Mouse (Mus musculus) heart, embryonic 13.5 days (tissue): ENCODE measurements around the gene Wdr5. TPM values are rescaled to one million over a fixed set of nuclear protein-coding genes. Genes with fewer than 3 reads are reported as not detected.
"Not testable (repeated sequence)": the region's sequence is repeated elsewhere in the genome, so short reads cannot be mapped to it uniquely, and the experiment has no call there.

Experiments
- ATAC-seq: fragments of 200-750 bp; cut with Nextera tagmentation; 2 replicates; pipeline ENCODE4 v1.8.0; 2017; ENCODE audit warnings: moderate TSS enrichment; ENCODE audit not compliant: insufficient number of reproducible peaks, low FRiP score, low TSS enrichment; ENCODE audit errors: extremely low read depth
- H3K27ac ChIP-seq: fragments of 300-500 bp; sonication (generic); replicated peaks from 2 replicates; pipeline ENCODE4 v1.5.1; 2015; ENCODE audit warnings: moderate library complexity, mild to moderate bottlenecking, inconsistent platforms
- H3K27me3 ChIP-seq: fragments of 300-500 bp; sonication (generic); replicated peaks from 2 replicates; pipeline ENCODE4 v1.6.1; 2015; ENCODE audit warnings: mild to moderate bottlenecking, inconsistent platforms
- H3K36me3 ChIP-seq: fragments of 300-500 bp; sonication (generic); 2 replicates; pipeline ENCODE4 v1.6.1; 2015; ENCODE audit warnings: mild to moderate bottlenecking, inconsistent platforms
- H3K4me1 ChIP-seq: fragments of 300-500 bp; sonication (generic); 2 replicates; pipeline ENCODE4 v1.6.1; 2015; ENCODE audit warnings: inconsistent platforms
- H3K4me2 ChIP-seq: fragments of 300-500 bp; sonication (generic); 2 replicates; pipeline ENCODE4 v1.6.1; 2015; ENCODE audit warnings: inconsistent platforms, mild to moderate bottlenecking, moderate library complexity
- H3K4me3 ChIP-seq: fragments of 300-500 bp; sonication (generic); 2 replicates; pipeline ENCODE4 v1.5.1; 2015; ENCODE audit warnings: moderate library complexity, mild to moderate bottlenecking, inconsistent platforms
- H3K9ac ChIP-seq: fragments of 300-500 bp; sonication (generic); 2 replicates; pipeline ENCODE4 v1.6.1; 2015; ENCODE audit warnings: inconsistent platforms, mild to moderate bottlenecking, moderate library complexity
- H3K9me3 ChIP-seq: fragments of 300-500 bp; sonication (generic); 2 replicates; pipeline ENCODE4 v1.6.1; 2016; ENCODE audit warnings: inconsistent platforms
- WGBS: fragments of 180-500 bp; shearing (Covaris S2); methylation state at CpG from one replicate; pipeline ENCODE4 v1.1.7; 2015; ENCODE audit warnings: mixed read lengths; 5-methylcytosine and 5-hydroxymethylcytosine counted together
- polyA plus RNA-seq: library from polyadenylated mRNA; unstranded; fragments of >200 nt; fragmentation: Nextera tagmentation; extraction: Ambion mirVana; gene quantifications from 2 replicates; pipeline ENCODE4 v1.2.1, GENCODE M21; 2015

Gene Wdr5
- polyA plus RNA-seq, 1 experiment from 2014 or later, result 29.3 TPM

- Histone ChIP-seq H3K9me3 (no peaks in the 10 kb centered on the region), H3K36me3 (no peaks in the 10 kb centered on the region), H3K9ac (peak overlapping the region; percentile 25; the same call in 1 of the 2 replicates), H3K4me1 (peaks cover 37% of the 10 kb centered on the region), H3K4me2 (no peak overlapping the region), H3K27ac (peak overlapping the region; percentile 61), H3K27me3 (no peaks in the 10 kb centered on the region), H3K4me3 (no peak overlapping the region)
- no peak for ATAC-seq
- WGBS, result 46% methylated on average over 7 of the region's 7 CpGs
Measured at GRCm38 (mm10) chr2:27504113-27504885, 10.7 kb upstream of the Wdr5 start.

- Histone ChIP-seq H3K27me3 (no peaks in the 10 kb centered on the region), H3K9me3 (no peaks in the 10 kb centered on the region), H3K4me2 (peak overlapping the region; percentile 20), H3K4me3 (no peak overlapping the region), H3K9ac (no peak overlapping the region), H3K36me3 (no peaks in the 10 kb centered on the region), H3K27ac (0 out of 2 replicates have a peak overlapping the region, but pooled peaks have one; percentile 28), H3K4me1 (peaks cover 37% of the 10 kb centered on the region)
- ATAC-seq, result no peak
- 7% methylated on average over 6 of the region's 6 CpGs for WGBS
Measured at GRCm38 (mm10) chr2:27505539-27505938, 9.4 kb upstream of the Wdr5 start.

- not testable (repeated sequence) for H3K9ac ChIP-seq, ATAC-seq, H3K27ac ChIP-seq, H3K27me3 ChIP-seq, H3K4me2 ChIP-seq, H3K36me3 ChIP-seq, H3K4me3 ChIP-seq, H3K9me3 ChIP-seq
- peaks cover 37% of the 10 kb centered on the region for H3K4me1 ChIP-seq
- 83% methylated on average over 4 of the region's 4 CpGs for WGBS
Measured at GRCm38 (mm10) chr2:27506658-27507057, 8.3 kb upstream of the Wdr5 start.

- no peaks in the 10 kb centered on the region for H3K27me3 ChIP-seq
- H3K36me3 ChIP-seq, result no peaks in the 10 kb centered on the region
- no peak within 1 kb of the TSS for H3K4me3 ChIP-seq
- H3K9me3 ChIP-seq, result no peaks in the 10 kb centered on the region
- ATAC-seq, result no peak
- WGBS, result 72% methylated on average over 4 of the region's 4 CpGs
- H3K4me1 ChIP-seq, result peaks cover 37% of the 10 kb centered on the region
- peak within 1 kb of the TSS; percentile 33; the same call in 1 of the 2 replicates for H3K9ac ChIP-seq
- no peak within 1 kb of the TSS for H3K27ac ChIP-seq
- no peak within 1 kb of the TSS for H3K4me2 ChIP-seq
Measured at GRCm38 (mm10) chr2:27507562-27507961, 7.4 kb upstream of the Wdr5 start, which contains the start of gene Brd3. Gene Brd3, minus strand, starts transcription at chr2:27507662.

GRCm38 (mm10) chr2:27510706-27511105 is 4.3 kb upstream of the Wdr5 start:
- ATAC-seq, result no peak
- Histone ChIP-seq H3K27me3 (no peaks in the 10 kb centered on the region), H3K4me3 (no peak overlapping the region), H3K9ac (no peak overlapping the region), H3K36me3 (no peaks in the 10 kb centered on the region), H3K27ac (no peak overlapping the region), H3K9me3 (no peaks in the 10 kb centered on the region), H3K4me1 (peaks cover 26% of the 10 kb centered on the region), H3K4me2 (no peak overlapping the region)
- 92% methylated on average over 7 of the region's 7 CpGs for WGBS

- Histone ChIP-seq H3K9ac (no peak overlapping the region), H3K4me2 (no peak overlapping the region), H3K27me3 (no peaks in the 10 kb centered on the region), H3K36me3 (peaks cover under 1% of the 10 kb centered on the region; the same call in 1 of the 2 replicates), H3K4me3 (no peak overlapping the region), H3K27ac (no peak overlapping the region), H3K4me1 (peaks cover 30% of the 10 kb centered on the region), H3K9me3 (no peaks in the 10 kb centered on the region)
- no peak for ATAC-seq
- WGBS, result 90% methylated on average over 3 of the region's 3 CpGs
Measured at GRCm38 (mm10) chr2:27512909-27513308, 2.0 kb upstream of the Wdr5 start.

- no peaks in the 10 kb centered on the region for H3K9me3 ChIP-seq
- H3K9ac ChIP-seq, result peak overlapping the region; percentile 94
- peaks cover 9% of the 10 kb centered on the region for H3K36me3 ChIP-seq
- peak overlapping the region; percentile 88 for H3K27ac ChIP-seq
- H3K4me2 ChIP-seq, result peak overlapping the region; percentile 97
- H3K4me1 ChIP-seq, result peaks cover 30% of the 10 kb centered on the region
- H3K4me3 ChIP-seq, result peak overlapping the region; percentile 79
- no peak for ATAC-seq
- 61% methylated on average over 5 of the region's 5 CpGs for WGBS
- no peaks in the 10 kb centered on the region for H3K27me3 ChIP-seq
Measured at GRCm38 (mm10) chr2:27513861-27514260, 1.1 kb upstream of the Wdr5 start.

- no peak; the same call in 1 of the 2 replicates for ATAC-seq
- Histone ChIP-seq H3K4me2 (peak overlapping the region; percentile 97), H3K4me1 (peaks cover 30% of the 10 kb centered on the region), H3K27me3 (no peaks in the 10 kb centered on the region), H3K4me3 (peak overlapping the region; percentile 79), H3K36me3 (peaks cover 26% of the 10 kb centered on the region), H3K27ac (peak overlapping the region; percentile 88), H3K9me3 (no peaks in the 10 kb centered on the region), H3K9ac (peak overlapping the region; percentile 94)
- under 1% methylated on average over 39 of the region's 40 CpGs for WGBS
Measured at GRCm38 (mm10) chr2:27515341-27516166, 597 bp downstream of the Wdr5 start.

- Histone ChIP-seq H3K27me3 (no peaks in the 10 kb centered on the region), H3K9ac (peak overlapping the region; percentile 94), H3K4me3 (peak overlapping the region; percentile 79), H3K36me3 (peaks cover 33% of the 10 kb centered on the region), H3K4me1 (peaks cover 30% of the 10 kb centered on the region), H3K4me2 (peak overlapping the region; percentile 97), H3K9me3 (no peaks in the 10 kb centered on the region), H3K27ac (no peak overlapping the region)
- ATAC-seq, result no peak
- 7% methylated on average over 1 of the region's 1 CpGs for WGBS
Measured at GRCm38 (mm10) chr2:27516289-27516688, 1.3 kb downstream of the Wdr5 start.

GRCm38 (mm10) chr2:27518283-27518682 is 3.3 kb downstream of the Wdr5 start:
- 95% methylated on average over 3 of the region's 3 CpGs for WGBS
- H3K4me3 ChIP-seq, result no peak overlapping the region
- no peaks in the 10 kb centered on the region for H3K27me3 ChIP-seq
- H3K9ac ChIP-seq, result no peak overlapping the region
- H3K4me2 ChIP-seq, result no peak overlapping the region
- H3K4me1 ChIP-seq, result peaks cover 30% of the 10 kb centered on the region
- H3K9me3 ChIP-seq, result no peaks in the 10 kb centered on the region
- ATAC-seq, result no peak
- H3K27ac ChIP-seq, result no peak overlapping the region
- H3K36me3 ChIP-seq, result peaks cover 53% of the 10 kb centered on the region
